In the genomic region with DNA sequence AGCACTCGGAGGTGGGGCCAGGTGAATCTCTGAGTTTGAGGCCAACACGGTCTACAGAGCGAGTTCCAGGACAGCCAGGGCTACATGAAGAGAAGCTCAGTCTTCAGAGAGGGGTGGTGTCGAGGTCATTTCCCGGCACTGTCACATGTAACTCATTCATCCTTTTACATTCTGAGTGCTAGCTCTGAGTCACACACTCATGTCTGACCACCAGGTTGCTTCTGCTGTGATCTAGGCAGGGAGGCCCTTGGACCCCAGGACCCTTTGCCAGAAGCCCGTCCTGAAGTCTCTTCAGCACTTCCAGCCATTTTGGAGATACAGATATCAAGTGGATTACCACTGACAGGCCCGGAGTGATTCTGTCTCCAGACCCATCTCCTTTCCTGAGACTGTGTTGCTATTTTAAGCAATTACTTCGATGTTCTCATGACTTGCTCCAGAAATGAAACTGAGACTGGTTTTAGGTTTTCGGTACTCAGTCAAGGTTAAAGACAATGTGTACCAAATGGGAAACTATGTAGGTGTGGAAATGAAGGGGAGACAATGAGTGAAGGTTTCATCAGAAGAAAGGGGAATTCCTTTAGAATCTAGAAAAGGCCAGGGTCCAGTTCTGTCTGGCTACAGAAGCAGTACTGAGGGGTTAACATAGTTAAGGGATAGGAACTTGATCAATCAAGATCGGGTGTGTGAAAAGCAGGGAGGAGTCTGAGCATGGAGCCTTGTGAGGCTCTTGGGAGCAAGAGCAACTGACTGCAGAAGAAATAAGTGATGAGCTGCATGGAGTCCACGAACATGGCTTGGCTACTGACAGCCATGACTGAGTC, we compare ENCODE assay signal across 17 mouse cellular contexts. TPM values are rescaled to one million over a fixed set of nuclear protein-coding genes. Genes with fewer than 3 reads are reported as not detected.
DNase-seq lines count a peak whose midpoint lies in the region; ATAC-seq and TF ChIP-seq lines count a peak whose summit lies in the region.
"Had no signal": no experiment of that assay in that cellular context is flagged by ENCODE, and none has a peak within 500 bp of the region (broad histone marks: within the 10 kb centered on the region; RNA-seq: fewer than 3 reads in every experiment).

No protein-coding gene starts in this region.

- H3K4me3 ChIP-seq in layer of hippocampus, adult 2 months = no peak overlapping the region
- no peak overlapping the region for H3K4me3 ChIP-seq in brown adipose tissue, adult 24 weeks (ENCODE audit: insufficient read depth, low read depth, low read length)
- H3K4me3 ChIP-seq: forebrain, embryonic 15.5 days; heart, embryonic 12.5 days; hindbrain, embryonic 13.5 days; limb, embryonic 12.5 days had no signal

- 0 out of 2 replicates have a peak overlapping the region, but pooled peaks have one; percentile 18 for H3K27ac ChIP-seq in layer of hippocampus, adult 2 months
- peak overlapping the region; percentile 78 for H3K27ac ChIP-seq in brown adipose tissue, adult 24 weeks (replicated peaks; ENCODE audit: low read depth, low read length)
- H3K27ac ChIP-seq: forebrain, embryonic 15.5 days; hindbrain, embryonic 13.5 days had no signal

- no peak for ATAC-seq in cerebellum, adult (ENCODE audit: insufficient number of reproducible peaks, low FRiP score, low TSS enrichment)
- ATAC-seq: forebrain, embryonic 15.5 days had no signal

- intact Hi-C loops in left cerebral cortex, postnatal 10 days (cut with DNase I) = no loop called here

- DNase-seq in cerebellum, adult 9-10 months = peak; percentile 4
- no peak for DNase-seq in layer of hippocampus, adult 2 months (ENCODE audit: low spot score in 2 of 2)
- no peak for DNase-seq in layer of hippocampus, postnatal 25 days (ENCODE audit: extremely low spot score in 1 of 2, low spot score in 1 of 2)
- peak; percentile 57 for DNase-seq in CD4-positive helper T cell, adult 2 months (ENCODE audit: low read depth, low spot score)
- no peak for DNase-seq in left cerebral cortex, postnatal 10 days (ENCODE audit: extremely low spot score in 1 of 2, low spot score in 2 of 2)
- no peak for DNase-seq in adipocyte (ENCODE audit: low spot score)
- DNase-seq: cerebellum, adult 8-10 months; kidney, adult 8-10 months; layer of hippocampus, adult 9-11 months; lung, adult 2 months had no signal

- TF ChIP-seq CTCF in layer of hippocampus, adult 2 months (conservative IDR thresholded peaks at IDR 0.05) = no peak

- H3K4me1 ChIP-seq in brown adipose tissue, adult 24 weeks (ENCODE audit: control insufficient read depth, insufficient read depth, insufficient read length, low read length) = peaks cover 42% of the 10 kb centered on the region
- H3K4me1 ChIP-seq: hindbrain, embryonic 13.5 days had no signal

RNA-seq across cellular contexts. Expression of a gene that starts 11.0 kb away (rescaled TPM):
- 10 to 100 TPM; 32.9 to 35.2 TPM for total RNA-seq in layer of hippocampus, adult 2 months (2021)
- 10 to 100 TPM; 32.6 to 32.8 TPM for total RNA-seq in layer of hippocampus, postnatal 25 days (2021)
- 43.9 and 53.5 TPM in 2 replicates for polyA plus RNA-seq in brown adipose tissue, adult 24 weeks (2012; ENCODE audit: insufficient read depth, insufficient read length, missing spikeins)
- total RNA-seq in left cerebral cortex, postnatal 10 days (2021) = 10 to 100 TPM; 24.8 to 28.1 TPM

RNA-seq across cellular contexts. Expression of a gene that starts 26.5 kb away (rescaled TPM):
- not detected for total RNA-seq in layer of hippocampus, adult 2 months (2021)
- not detected for total RNA-seq in layer of hippocampus, postnatal 25 days (2021)
- polyA plus RNA-seq in brown adipose tissue, adult 24 weeks (2012; ENCODE audit: insufficient read depth, insufficient read length, missing spikeins) = 8.6 and 11.0 TPM in 2 replicates
- not detected for total RNA-seq in left cerebral cortex, postnatal 10 days (2021)
- total RNA-seq: gastrocnemius, adult 8-10 months had no signal
- polyA plus RNA-seq: forebrain, embryonic 15.5 days; heart, embryonic 12.5 days; hindbrain, embryonic 13.5 days; limb, embryonic 12.5 days had no signal

Comparison
In these comparisons a context has a peak if more than half of its experiments do, and no peak if none do; other contexts are left out.
1. DNase-seq: peak in cerebellum, adult 9-10 months (single experiment) and CD4-positive helper T cell, adult 2 months (single experiment); none in layer of hippocampus, adult 2 months (0 of 2), layer of hippocampus, postnatal 25 days (0 of 2), left cerebral cortex, postnatal 10 days (0 of 2) and adipocyte (single experiment).